Mouse (Mus musculus) erythroid progenitor cell, adult 5-6 weeks (primary cell): ENCODE data around the gene Nr1h4. TPM values are rescaled to one million over a fixed set of nuclear protein-coding genes. Genes with fewer than 3 reads are reported as not detected.

Source experiments
- total RNA-seq, 2 experiments: library from RNA; stranded (forward) in 1 of 2; stranded (reverse) in 1 of 2; fragments of 150-400 nt in 1 of 2; fragments of 186-747, 209-891 nt in 1 of 2; gene quantifications; 2 replicates each; pipeline versions ENCODE4 v1.2.3 to v1.2.4; 2015 to 2017; ENCODE audit warnings: low replicate concordance in 2 of 2

Gene Nr1h4
- total RNA-seq, 2 experiments from 2014 or later: not detected

Other genes starting within 250 kb of the Nr1h4 start
- gene Ano4, start 188.8 kb downstream of the Nr1h4 start, total RNA-seq (2015; ENCODE audit: low replicate concordance): not detected in 2 replicates
- gene Ano4, start 188.8 kb downstream of the Nr1h4 start, total RNA-seq (2017; ENCODE audit: low replicate concordance): not detected in 2 replicates
- 51.2 and 53.2 TPM in 2 replicates for gene Gas2l3, start 89.6 kb downstream of the Nr1h4 start, total RNA-seq (2015; ENCODE audit: low replicate concordance)
- 63.8 and 110 TPM in 2 replicates for gene Gas2l3, start 89.6 kb downstream of the Nr1h4 start, total RNA-seq (2017; ENCODE audit: low replicate concordance)
- gene Slc17a8, start 87.7 kb upstream of the Nr1h4 start, total RNA-seq (2015; ENCODE audit: low replicate concordance): not detected in 2 replicates
- gene Slc17a8, start 87.7 kb upstream of the Nr1h4 start, total RNA-seq (2017; ENCODE audit: low replicate concordance): not detected in 2 replicates
- gene Scyl2, start 152.7 kb upstream of the Nr1h4 start, total RNA-seq (2015; ENCODE audit: low replicate concordance): 15.1 and 23.9 TPM in 2 replicates
- gene Scyl2, start 152.7 kb upstream of the Nr1h4 start, total RNA-seq (2017; ENCODE audit: low replicate concordance): 13.6 and 17.3 TPM in 2 replicates
- gene Actr6, start 198.7 kb upstream of the Nr1h4 start, total RNA-seq (2015; ENCODE audit: low replicate concordance): 4.7 and 16.8 TPM in 2 replicates
- 6.7 and 20.0 TPM in 2 replicates for gene Actr6, start 198.7 kb upstream of the Nr1h4 start, total RNA-seq (2017; ENCODE audit: low replicate concordance)
- gene Uhrf1bp1l, start 211.4 kb upstream of the Nr1h4 start, total RNA-seq (2015; ENCODE audit: low replicate concordance): 9.4 and 9.6 TPM in 2 replicates
- 5.5 and 9.2 TPM in 2 replicates for gene Uhrf1bp1l, start 211.4 kb upstream of the Nr1h4 start, total RNA-seq (2017; ENCODE audit: low replicate concordance)